ENCODE assay signal across 7 mouse cellular contexts in genomic region chr3:37712501-37712900, GRCm38 (mm10). TPM values are rescaled to one million over a fixed set of nuclear protein-coding genes. Genes with fewer than 3 reads are reported as not detected.
A peak's percentile ranks its signal among the peaks of the same experiment; 100 is the strongest.
DNase-seq lines count a peak whose midpoint lies in the region; TF ChIP-seq lines count a peak whose summit lies in the region.

No protein-coding gene starts in this region.

- intact Hi-C loops in left cerebral cortex, adult 2 months (cut with DNase I): no loop called here

- no peak for TF ChIP-seq CTCF in left cerebral cortex, adult 2 months (IDR thresholded peaks at IDR 0.05)

- no peaks in the 10 kb centered on the region for H3K36me3 ChIP-seq in limb, embryonic 10.5 days

- peaks cover 6% of the 10 kb centered on the region; the same call in 1 of the 2 replicates for H3K27me3 ChIP-seq in limb, embryonic 10.5 days (ENCODE audit: low read depth, poor library complexity, severe bottlenecking)

- peaks cover 22% of the 10 kb centered on the region for H3K4me1 ChIP-seq in limb, embryonic 10.5 days

- WGBS in limb, embryonic 10.5 days: 50% methylated on average over 9 of the region's 9 CpGs

- H3K9me3 ChIP-seq in limb, embryonic 10.5 days (replicated peaks): no peaks in the 10 kb centered on the region

- H3K27ac ChIP-seq in limb, embryonic 10.5 days: peak overlapping the region; percentile 30; the same call in 1 of the 2 replicates
- no peak overlapping the region for H3K27ac ChIP-seq in left cerebral cortex, adult 2 months

- peak; percentile 56 for DNase-seq in Muller cell, postnatal 12 days (ENCODE audit: inconsistent ontology term)
- DNase-seq in adrenal gland, postnatal 10 days: peak; percentile 68
- DNase-seq in gastrocnemius, adult 8-10 months (ENCODE audit: low spot score in 2 of 2): peak; percentile 46 to 79
- no peak for DNase-seq in limb, embryonic 10.5 days (ENCODE audit: low spot score)
- peak; percentile 60 for DNase-seq in testis, postnatal 10 days (ENCODE audit: low spot score)
- DNase-seq in left cerebral cortex, adult 2 months (ENCODE audit: extremely low spot score in 1 of 2, low spot score in 2 of 2): no peak
- no peak for DNase-seq in embryo, embryonic 9.5 days (ENCODE audit: extremely low spot score)

- no peak overlapping the region for H3K4me3 ChIP-seq in limb, embryonic 10.5 days
- H3K4me3 ChIP-seq in left cerebral cortex, adult 2 months: no peak overlapping the region

RNA-seq across cellular contexts. Expression of gene Gm5148, which starts 11.8 kb away (rescaled TPM):
- total RNA-seq in adrenal gland, postnatal 10 days (2021): 1 to 10 TPM in 1 of 2 experiments, under 1 TPM in 1; 0.39 to 1.1 TPM
- under 1 TPM in 1 of 4 experiments, not detected in 3; 0.45 TPM for total RNA-seq in gastrocnemius, adult 8-10 months (2022)
- 4.6 and 5.7 TPM in 2 replicates for polyA plus RNA-seq in limb, embryonic 10.5 days (2016; fragmentation: Nextera tagmentation; extraction: Ambion mirVana)
- total RNA-seq in left cerebral cortex, adult 2 months (2021): 1 to 10 TPM; 3.5 to 3.7 TPM

Comparison
In these comparisons a context has a peak if more than half of its experiments do, and no peak if none do; other contexts are left out.
1. DNase-seq: peak in Muller cell, postnatal 12 days (single experiment), adrenal gland, postnatal 10 days (single experiment), gastrocnemius, adult 8-10 months (2 of 2) and testis, postnatal 10 days (single experiment); none in limb, embryonic 10.5 days (single experiment), left cerebral cortex, adult 2 months (0 of 2) and embryo, embryonic 9.5 days (single experiment).